Mouse (Mus musculus): Measurements from ENCODE around the gene Fam71e1. TPM values are rescaled to one million over a fixed set of nuclear protein-coding genes. Genes with fewer than 3 reads are reported as not detected.

Gene Fam71e1
- total RNA-seq, 2 experiments from 2014 or later = 23.8 to 27.3 TPM

- intact Hi-C loops (cut with DNase I) = no loop called here
- no peak for DNase-seq
Observed at GRCm38 (mm10) chr7:44470696-44471612, 25.4 kb upstream of the Fam71e1 start.

- intact Hi-C loops (cut with DNase I) = no loop called here
- no peak for DNase-seq
Observed at GRCm38 (mm10) chr7:44471880-44472557, 24.4 kb upstream of the Fam71e1 start.

GRCm38 (mm10) chr7:44472558-44472885, 23.9 kb upstream of the Fam71e1 start:
- intact Hi-C loops (cut with DNase I) = no loop called here
- no peak for DNase-seq

DNA sequence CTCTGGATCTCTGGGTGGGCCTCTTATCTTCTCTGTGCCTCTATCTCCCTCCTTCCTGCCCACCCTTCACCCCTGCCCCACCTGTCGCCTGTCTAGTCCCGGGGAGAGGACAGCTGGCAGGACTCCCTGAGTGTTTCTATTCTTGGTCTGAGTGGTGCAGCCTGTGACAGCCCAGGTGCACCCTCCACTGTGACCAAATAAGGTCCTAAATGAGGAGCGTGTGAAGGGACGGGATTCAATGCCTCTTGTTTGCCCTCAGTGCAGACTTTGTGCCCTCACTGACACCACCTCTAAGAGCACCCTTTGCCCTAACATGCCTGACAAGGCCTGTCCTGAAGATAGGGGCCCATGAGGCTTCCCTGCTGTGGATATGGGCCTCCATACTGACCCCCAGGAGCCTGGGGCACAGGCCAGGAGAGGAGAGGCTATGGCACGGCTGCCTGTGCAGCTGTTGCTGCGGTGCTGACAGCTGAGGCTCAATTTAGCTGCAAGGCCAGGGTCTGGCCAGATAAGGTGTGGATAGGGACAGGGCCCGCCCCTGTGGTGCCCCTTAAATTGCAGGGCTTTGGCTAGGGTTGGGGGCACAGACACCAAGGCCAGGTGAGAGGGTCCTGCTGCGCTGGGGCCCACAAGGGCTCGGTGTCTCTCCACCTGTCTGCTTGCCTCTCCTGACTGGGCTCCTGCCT, 23.3 kb upstream of the Fam71e1 start:
- intact Hi-C loops (cut with DNase I) = no loop called here
- DNase-seq = no peak

- intact Hi-C loops (cut with DNase I) = no loop called here
- peak; percentile 73 for DNase-seq
Observed at GRCm38 (mm10) chr7:44474419-44474818, 22.0 kb upstream of the Fam71e1 start.

DNA sequence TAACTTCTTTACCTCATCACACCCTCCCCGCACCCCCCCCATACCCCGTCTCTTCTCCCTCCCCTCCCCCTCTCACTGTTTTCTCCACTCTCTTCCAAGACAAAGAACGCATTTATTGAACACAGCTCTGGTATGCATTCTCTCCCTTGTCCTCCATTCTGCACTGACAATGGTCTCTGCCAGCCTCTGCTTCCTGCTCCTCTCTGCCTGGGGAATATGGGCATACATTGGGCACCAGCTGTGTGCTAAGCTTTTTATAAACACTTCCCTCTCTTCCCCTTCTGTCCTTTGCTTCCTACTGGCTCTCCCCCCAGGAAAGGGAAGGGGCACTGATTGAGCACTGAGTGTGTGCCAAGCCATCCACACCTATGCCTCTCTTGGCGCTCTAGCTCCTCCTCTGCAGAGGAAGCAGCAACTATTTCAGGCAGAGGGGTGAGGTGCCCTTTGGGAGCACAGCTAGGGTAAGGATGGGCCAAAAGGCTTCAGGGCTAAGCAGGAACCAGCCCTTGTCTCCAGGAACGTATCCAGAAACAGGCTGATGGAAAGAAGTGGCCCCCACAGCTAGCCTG, 21.3 kb upstream of the Fam71e1 start:
- intact Hi-C loops (cut with DNase I) = no loop called here
- DNase-seq = no peak

DNA sequence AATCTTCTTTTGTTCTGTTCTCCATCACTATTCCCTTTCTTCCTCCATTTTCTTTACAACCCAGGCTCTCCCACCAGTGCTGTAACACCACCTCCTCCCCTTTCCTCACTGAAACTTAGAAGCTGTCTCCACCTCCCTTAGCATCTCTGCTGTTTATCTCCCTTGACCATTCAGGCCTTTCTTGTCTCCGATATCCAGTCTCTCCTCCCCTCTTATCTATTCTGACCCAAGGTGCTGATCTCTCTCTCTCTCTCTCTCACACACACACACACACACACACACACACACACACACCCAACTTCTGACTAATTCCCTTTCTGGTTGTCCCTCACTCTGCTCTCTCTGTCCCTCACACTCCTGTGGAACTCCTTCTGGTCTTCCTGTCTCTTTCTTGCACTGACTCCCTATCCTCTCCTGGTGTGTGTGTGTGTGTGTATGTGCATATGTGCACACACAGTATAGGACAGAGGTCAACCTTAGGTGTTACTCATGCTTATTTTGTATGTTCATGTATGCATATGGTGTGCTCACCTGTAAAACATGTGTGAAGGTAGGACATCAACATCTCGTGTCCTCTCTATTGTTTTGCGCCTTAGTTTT, 13.4 kb upstream of the Fam71e1 start:
- intact Hi-C loops (cut with DNase I) = loop anchor here (10.0 kb wide), 1 partner anchor 128 kb away; no protein-coding TSS in a partner anchor
- DNase-seq = no peak

DNA sequence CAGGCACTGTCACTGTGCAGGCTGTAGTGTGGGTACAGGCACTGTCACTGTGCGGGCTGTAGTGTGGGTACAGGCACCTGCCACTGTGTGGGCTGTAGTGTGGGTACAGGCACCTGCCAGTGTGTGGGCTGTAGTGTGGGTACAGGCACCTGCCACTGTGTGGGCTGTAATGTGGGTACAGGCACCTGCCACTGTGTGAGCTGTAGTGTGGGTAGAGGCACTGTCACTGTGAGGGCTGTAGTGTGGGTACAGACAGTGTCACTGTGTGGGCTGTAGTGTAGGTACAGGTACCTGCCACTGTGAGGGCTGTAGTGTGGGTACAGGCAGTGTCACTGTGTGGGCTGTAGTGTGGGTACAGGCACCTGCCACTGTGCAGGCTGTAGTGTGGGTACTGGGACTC, 12.3 kb upstream of the Fam71e1 start:
- DNase-seq = no peak
- intact Hi-C loops (cut with DNase I) = loop anchor here (10.0 kb wide), 1 partner anchor 129 kb away; no protein-coding TSS in a partner anchor

DNA sequence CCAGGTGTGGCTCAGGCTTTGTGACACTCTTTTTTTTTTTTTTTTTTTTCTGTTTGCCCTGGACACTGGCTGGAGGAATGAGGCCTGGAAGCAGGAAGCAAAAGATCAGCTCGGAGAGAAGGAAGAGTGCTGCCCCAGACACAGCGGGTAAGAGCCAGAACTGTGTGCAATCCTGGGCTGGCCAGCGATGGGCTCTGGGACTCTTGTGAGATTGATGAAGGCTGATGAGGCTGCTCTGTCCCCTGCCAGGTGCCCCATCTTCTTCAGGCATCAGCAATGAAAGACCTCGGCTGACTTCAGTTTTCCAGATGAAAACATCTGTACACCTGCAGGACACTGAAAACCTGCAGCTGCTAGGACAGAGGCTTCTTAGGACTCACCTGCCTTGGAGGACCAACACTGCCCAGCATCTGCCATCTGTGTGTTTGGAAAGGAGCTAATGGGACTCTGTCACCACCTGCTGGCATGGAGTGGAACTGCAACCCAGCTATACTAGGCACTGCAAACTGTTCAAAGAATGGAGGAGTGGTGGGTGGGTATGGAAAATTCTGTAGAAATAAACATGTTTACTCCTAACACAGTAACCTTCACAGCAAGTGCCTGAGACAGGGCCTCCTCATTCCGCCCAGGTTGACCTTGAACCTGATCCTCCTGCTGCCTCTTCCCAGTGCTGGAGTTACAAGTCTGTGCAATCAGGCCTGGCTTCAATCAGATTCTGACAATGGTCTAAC, 11.4 kb upstream of the Fam71e1 start:
- intact Hi-C loops (cut with DNase I) = loop anchor here (5.0 to 10.0 kb wide), 2 partner anchors 130 to 223 kb away; partner anchors contain the start of gene Gm15517
- peak; percentile 81 for DNase-seq

DNA sequence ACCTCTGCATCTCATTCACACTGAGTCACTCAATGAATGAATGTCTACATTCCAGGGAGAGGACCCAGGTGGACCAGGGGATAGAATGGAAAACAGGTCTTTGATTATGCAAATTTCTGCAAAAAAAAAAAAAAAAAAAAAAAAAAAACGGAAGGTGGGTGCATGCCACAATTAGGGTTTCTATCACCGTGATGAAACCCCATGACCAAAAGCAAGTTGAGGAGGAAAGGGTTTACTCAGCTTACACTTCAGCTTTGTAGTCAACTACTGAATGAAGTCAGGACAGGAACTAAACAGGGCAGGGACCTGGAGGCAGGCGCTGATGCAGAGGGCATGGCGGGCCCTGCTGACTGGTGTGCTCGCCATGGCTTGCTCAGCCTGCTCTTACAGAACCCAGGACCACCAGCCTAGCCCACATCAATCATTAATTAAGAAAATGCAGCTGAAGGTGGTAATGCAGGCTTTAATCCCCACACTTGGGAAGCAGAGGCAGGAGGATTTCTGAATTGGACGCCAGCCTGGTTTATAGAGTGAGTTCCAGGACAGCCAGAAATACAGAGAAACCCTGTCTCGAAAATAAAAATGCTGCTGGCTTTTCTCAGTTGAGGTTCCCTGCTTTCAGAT, 10.7 kb upstream of the Fam71e1 start:
- intact Hi-C loops (cut with DNase I) = loop anchor here (5.0 to 10.0 kb wide), 2 partner anchors 131 to 223 kb away; partner anchors contain the start of gene Gm15517
- no peak for DNase-seq

GRCm38 (mm10) chr7:44486927-44487575, 9.3 kb upstream of the Fam71e1 start:
- intact Hi-C loops (cut with DNase I) = loop anchor here (5.0 to 10.0 kb wide), 2 partner anchors 132 to 225 kb away; partner anchors contain the start of gene Gm15517
- DNase-seq = no peak

- intact Hi-C loops (cut with DNase I) = loop anchor here (5.0 to 10.0 kb wide), 2 partner anchors 133 to 226 kb away; partner anchors contain the start of gene Gm15517
- no peak for DNase-seq
Observed at GRCm38 (mm10) chr7:44487936-44488335, 8.4 kb upstream of the Fam71e1 start.

GRCm38 (mm10) chr7:44488545-44488944, 7.8 kb upstream of the Fam71e1 start:
- DNase-seq = no peak
- intact Hi-C loops (cut with DNase I) = loop anchor here (5.0 to 10.0 kb wide), 2 partner anchors 134 to 226 kb away; partner anchors contain the start of gene Gm15517

GRCm38 (mm10) chr7:44490281-44490680, 6.1 kb upstream of the Fam71e1 start:
- DNase-seq = no peak
- intact Hi-C loops (cut with DNase I) = no loop called here

- intact Hi-C loops (cut with DNase I) = no loop called here
- no peak for DNase-seq
Observed at GRCm38 (mm10) chr7:44491391-44491790, 5.0 kb upstream of the Fam71e1 start.

GRCm38 (mm10) chr7:44492166-44492826, 4.1 kb upstream of the Fam71e1 start:
- intact Hi-C loops (cut with DNase I) = no loop called here
- no peak for DNase-seq

- intact Hi-C loops (cut with DNase I) = no loop called here
Observed at GRCm38 (mm10) chr7:44494681-44495080, 1.7 kb upstream of the Fam71e1 start.

DNA sequence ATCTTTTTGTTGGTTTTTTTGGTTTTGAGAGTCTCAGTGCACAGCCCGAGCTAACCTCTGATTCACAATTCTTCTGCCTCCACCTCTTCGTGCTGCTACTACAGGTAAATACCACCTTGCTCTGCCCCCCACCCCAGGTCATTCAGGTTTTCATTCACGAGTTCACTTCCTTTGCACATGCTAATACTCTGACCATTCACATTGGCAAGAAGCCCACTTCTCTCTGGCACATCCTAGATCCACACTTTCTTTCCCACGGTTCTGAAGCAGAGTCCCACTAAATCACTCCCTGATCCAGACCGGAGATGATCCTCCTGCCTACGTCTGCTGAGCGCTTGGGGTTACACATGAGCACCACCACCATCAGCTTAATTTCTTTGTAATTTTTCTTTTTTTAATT, 1.3 kb upstream of the Fam71e1 start:
- intact Hi-C loops (cut with DNase I) = no loop called here
- DNase-seq = no peak

More at GRCm38 (mm10) chr7:44494681-44495080, 1.7 kb upstream of the Fam71e1 start:
- no peak for DNase-seq

Data from left cerebral cortex, postnatal 4 days (tissue).